Comparison of ENCODE assay signal across 8 mouse cellular contexts in genomic region chr9:102834742-102835591, GRCm38 (mm10). TPM values are rescaled to one million over a fixed set of nuclear protein-coding genes. Genes with fewer than 3 reads are reported as not detected.
A peak's percentile ranks its signal among the peaks of the same experiment; 100 is the strongest.
DNase-seq lines count a peak whose midpoint lies in the region; ATAC-seq lines count a peak whose summit lies in the region.

Gene Ryk (plus strand): TSS chr9:102834917.

- H3K4me2 ChIP-seq in hindbrain, embryonic 13.5 days = peak within 1 kb of the TSS; percentile 81

- no peaks in the 10 kb centered on the region for H3K36me3 ChIP-seq in hindbrain, embryonic 13.5 days

- H3K27me3 ChIP-seq in hindbrain, embryonic 13.5 days = no peaks in the 10 kb centered on the region

- DNase-seq in cerebellum, postnatal 14 days = peak; percentile 85 to 89
- DNase-seq in frontal cortex, postnatal 36 days (ENCODE audit: low spot score in 2 of 2) = peak; percentile 75 to 76
- peak; percentile 79 to 81 for DNase-seq in layer of hippocampus, postnatal 36 days
- DNase-seq in lung, postnatal 14 days = peak; percentile 73
- peak; percentile 71 to 83 for DNase-seq in right cerebral cortex, adult 2 months (ENCODE audit: low spot score in 2 of 2)
- peak; percentile 70 for DNase-seq in urinary bladder, postnatal 4 days (ENCODE audit: low spot score in 2 of 2)

- peak within 1 kb of the TSS; percentile 92 for H3K4me3 ChIP-seq in hindbrain, embryonic 13.5 days

- H3K4me1 ChIP-seq in hindbrain, embryonic 13.5 days (replicated peaks) = peaks cover 31% of the 10 kb centered on the region

- H3K9me3 ChIP-seq in hindbrain, embryonic 13.5 days = no peaks in the 10 kb centered on the region

- ATAC-seq in activated CD4-positive, CD25-positive, alpha-beta regulatory T cell, adult 4 months = peak; percentile 23
- peak; percentile 84 for ATAC-seq in hindbrain, embryonic 13.5 days (ENCODE audit: low FRiP score)

- WGBS in hindbrain, embryonic 13.5 days = under 1% methylated on average over 81 of the region's 119 CpGs

- H3K27ac ChIP-seq in hindbrain, embryonic 13.5 days = peak within 1 kb of the TSS; percentile 94

- H3K9ac ChIP-seq in hindbrain, embryonic 13.5 days = peak within 1 kb of the TSS; percentile 96

RNA-seq across cellular contexts. Expression of gene Ryk, which starts in this region (rescaled TPM):
- 1 to 10 TPM in 1 of 2 experiments, under 1 TPM in 1; 0.95 to 1.2 TPM for polyA plus RNA-seq in activated CD4-positive, CD25-positive, alpha-beta regulatory T cell, adult 4 months (2017; shearing (Covaris generic))
- 10.9 and 11.0 TPM in 2 replicates for polyA plus RNA-seq in hindbrain, embryonic 13.5 days (2015; fragmentation: Nextera tagmentation; extraction: Ambion mirVana)
- total RNA-seq in layer of hippocampus, postnatal 36 days (2021) = 10 to 100 TPM; 43.0 to 46.8 TPM

Comparison
In these comparisons a context has a peak if more than half of its experiments do, and no peak if none do; other contexts are left out.
1. Peak in every context shown above with its lines: DNase-seq, ATAC-seq, H3K4me3 ChIP-seq and H3K27ac ChIP-seq.